Mouse (Mus musculus) intestine, postnatal 0 days (tissue): ENCODE data around the gene Mbd3l1. TPM values are rescaled to one million over a fixed set of nuclear protein-coding genes. Genes with fewer than 3 reads are reported as not detected.

Experiments
- ATAC-seq: fragments of 200-750 bp; cut with Nextera tagmentation; 2 replicates; pipeline ENCODE4 v1.8.0; 2017; ENCODE audit warnings: mild to moderate bottlenecking, moderate TSS enrichment, moderate library complexity
- H3K27ac ChIP-seq: fragments of 300-500 bp; sonication (generic); 2 replicates; pipeline ENCODE4 v1.5.1; 2014; ENCODE audit warnings: mild to moderate bottlenecking, low read depth, low read length, moderate library complexity
- H3K27me3 ChIP-seq: fragments of 300-500 bp; sonication (generic); replicated peaks from 2 replicates; pipeline ENCODE4 v1.6.1; 2014; ENCODE audit warnings: low read length, mixed read lengths; ENCODE audit not compliant: control insufficient read depth, insufficient read depth
- H3K36me3 ChIP-seq: fragments of 300-500 bp; sonication (generic); 2 replicates; pipeline ENCODE4 v1.6.1; 2014; ENCODE audit warnings: mild to moderate bottlenecking, moderate library complexity; ENCODE audit not compliant: control insufficient read depth, insufficient read depth
- H3K4me1 ChIP-seq: fragments of 300-500 bp; sonication (generic); replicated peaks from 2 replicates; pipeline ENCODE4 v1.6.1; 2014; ENCODE audit warnings: antibody characterized with exemption, low read length, mixed read lengths; ENCODE audit not compliant: control insufficient read depth, insufficient read depth
- H3K4me2 ChIP-seq: fragments of 300-500 bp; sonication (generic); replicated peaks from 2 replicates; pipeline ENCODE4 v1.6.1; 2014; ENCODE audit warnings: low read depth, mild to moderate bottlenecking, moderate library complexity
- H3K4me3 ChIP-seq: fragments of 300-500 bp; sonication (generic); 2 replicates; pipeline ENCODE4 v1.5.1; 2014; ENCODE audit warnings: low read depth, low read length
- H3K9ac ChIP-seq: fragments of 300-500 bp; sonication (generic); 2 replicates; pipeline ENCODE4 v1.6.1; 2014; ENCODE audit warnings: mild to moderate bottlenecking, low read depth, low read length
- H3K9me3 ChIP-seq: fragments of 300-500 bp; sonication (generic); 2 replicates; pipeline ENCODE4 v1.6.1; 2016; ENCODE audit warnings: mixed run types; ENCODE audit not compliant: control insufficient read depth
- CTCF ChIP-seq: sonication (generic); IDR thresholded peaks from 2 replicates; pipeline ENCODE4 v1.5.1; 2016; ENCODE audit warnings: low read depth, mild to moderate bottlenecking, control low read depth, antibody characterized with exemption, moderate library complexity
- WGBS: fragments of 180-500 bp; shearing (Covaris S2); extraction: QIAGEN DNeasy Blood & Tissue Kit; methylation state at CpG from one replicate; pipeline ENCODE4 v1.1.7; 2014; 5-methylcytosine and 5-hydroxymethylcytosine counted together
- microRNA-seq: library from miRNA; unstranded; fragments of <30 nt; microRNA quantifications from one replicate; pipeline ENCODE4, GENCODE M21; 2016
- polyA plus RNA-seq: library from polyadenylated mRNA; unstranded; fragments of >200 nt; fragmentation: Nextera tagmentation; extraction: Ambion mirVana; gene quantifications from 2 replicates; pipeline ENCODE4 v1.2.1, GENCODE M21; 2015

Gene Mbd3l1
- polyA plus RNA-seq, 1 experiment from 2014 or later, result not detected

DNA sequence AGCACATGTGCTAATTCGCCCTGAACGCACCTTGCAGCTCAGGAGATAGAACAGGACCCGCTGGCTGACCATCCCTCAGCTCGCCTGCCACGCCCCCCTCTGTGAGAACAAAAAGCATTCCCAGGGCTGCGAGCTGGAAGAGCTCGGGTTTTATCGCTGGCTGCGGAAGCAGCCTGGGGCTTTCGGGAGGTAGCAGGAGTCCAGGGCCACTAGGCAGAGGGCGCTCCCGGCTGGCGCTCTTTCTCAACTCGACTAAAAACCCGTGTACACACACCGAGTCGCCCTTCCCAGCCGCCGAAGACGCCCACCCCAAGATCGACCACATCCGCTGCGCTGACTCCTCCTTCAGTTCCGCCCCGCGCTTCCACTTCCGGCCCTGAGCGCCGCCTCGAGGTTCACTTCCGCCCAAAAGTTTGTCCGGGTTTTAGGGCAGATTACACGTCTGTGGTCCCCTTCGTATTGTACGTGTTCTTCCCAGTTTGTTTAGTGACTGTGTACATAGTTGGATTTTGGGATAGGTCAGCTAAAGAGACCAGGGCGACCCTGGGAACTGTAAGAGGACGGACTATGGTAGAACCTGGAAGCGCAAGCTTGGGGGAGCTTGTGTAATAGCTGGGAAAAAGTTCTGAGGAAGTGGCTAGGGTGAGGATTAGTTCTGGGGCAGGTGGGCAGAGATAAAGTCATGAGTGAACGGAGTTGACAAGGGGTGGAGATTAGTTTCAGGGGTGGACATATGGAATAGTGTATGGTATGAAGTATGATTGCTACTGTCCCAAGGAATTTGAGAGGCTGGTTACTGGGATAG lies 4.6 kb upstream of the Mbd3l1 start:
- peak; percentile 92 for ATAC-seq
- H3K4me1 ChIP-seq, result no peaks in the 10 kb centered on the region
- peak overlapping the region; percentile 67 for H3K4me3 ChIP-seq
- H3K27ac ChIP-seq, result peak overlapping the region; percentile 67
- H3K27me3 ChIP-seq, result no peaks in the 10 kb centered on the region
- 3% methylated on average over 39 of the region's 39 CpGs for WGBS
- TF ChIP-seq CTCF, result peak; percentile 44; the same call in 1 of the 2 replicates
- no peaks in the 10 kb centered on the region for H3K9me3 ChIP-seq
- H3K36me3 ChIP-seq, result no peaks in the 10 kb centered on the region
- peak overlapping the region; percentile 72 for H3K4me2 ChIP-seq
- peak overlapping the region; percentile 35 for H3K9ac ChIP-seq

DNA sequence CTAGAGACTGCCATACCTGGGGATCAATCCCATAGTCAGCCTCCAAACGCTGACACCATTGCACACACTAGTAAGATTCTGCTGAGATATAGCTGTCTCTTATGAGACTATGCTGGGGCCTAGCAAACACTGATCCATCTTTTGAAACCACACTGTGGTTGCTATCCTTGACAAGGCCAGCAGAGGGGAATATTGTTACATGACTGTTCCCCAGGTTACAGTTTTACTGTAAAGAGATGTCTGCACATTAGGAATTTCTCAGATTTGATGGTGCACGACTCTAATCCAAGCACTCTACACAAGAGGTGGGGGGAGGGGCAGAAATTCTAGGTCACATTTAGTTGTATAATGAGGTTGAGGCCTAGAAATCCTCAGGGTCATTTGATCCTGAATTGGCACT lies 29.9 kb downstream of the Mbd3l1 start:
- Histone ChIP-seq H3K27me3 (no peaks in the 10 kb centered on the region), H3K4me1 (no peaks in the 10 kb centered on the region), H3K4me3 (no peak overlapping the region), H3K4me2 (no peak overlapping the region), H3K9me3 (no peaks in the 10 kb centered on the region), H3K9ac (no peak overlapping the region), H3K36me3 (no peaks in the 10 kb centered on the region), H3K27ac (no peak overlapping the region)
- ATAC-seq, result no peak
- WGBS, result 52% methylated on average over 2 of the region's 2 CpGs
- TF ChIP-seq CTCF, result peak; percentile 55

Small RNA genes within 50 kb of the gene (microRNA-seq; reads per million reads assigned to microRNA genes)
- gene Gm22854, result not detected

Other genes with a start within 250 kb of the Mbd3l1 start
- gene Chordc1, start 186.2 kb upstream of the Mbd3l1 start, polyA plus RNA-seq, result 29.7 and 29.8 TPM in 2 replicates
- 1.1 TPM in 2 replicates for gene Naalad2, start 75.4 kb upstream of the Mbd3l1 start, polyA plus RNA-seq
- gene Ubtfl1, start 73.9 kb upstream of the Mbd3l1 start, polyA plus RNA-seq, result not detected in 2 replicates
- not detected in 2 replicates for gene Mbd3l2, start 47.7 kb upstream of the Mbd3l1 start, polyA plus RNA-seq
- 0.68 and 0.80 TPM in 2 replicates for gene Zfp558, start 91 bp upstream of the Mbd3l1 start, polyA plus RNA-seq
- gene Muc16, start 196.2 kb downstream of the Mbd3l1 start, polyA plus RNA-seq, result 1.3 TPM in 2 replicates